Mouse (Mus musculus) heart, embryonic 12.5 days (tissue): ENCODE measurements around the gene Fam129b. TPM values are rescaled to one million over a fixed set of nuclear protein-coding genes. Genes with fewer than 3 reads are reported as not detected.

ENCODE experiments used
- ATAC-seq: fragments of 200-750 bp; cut with Nextera tagmentation; 2 replicates; pipeline ENCODE4 v1.8.0; 2017; ENCODE audit warnings: moderate TSS enrichment, moderate library complexity; ENCODE audit not compliant: insufficient number of reproducible peaks, low FRiP score
- H3K27ac ChIP-seq: fragments of 300-500 bp; sonication (generic); 2 replicates; pipeline ENCODE4 v1.5.1; 2016; ENCODE audit warnings: mild to moderate bottlenecking, moderate library complexity; ENCODE audit not compliant: poor library complexity, severe bottlenecking
- H3K27me3 ChIP-seq: fragments of 300-500 bp; sonication (generic); replicated peaks from 2 replicates; pipeline ENCODE4 v1.6.1; 2016; ENCODE audit warnings: mild to moderate bottlenecking, moderate library complexity
- H3K36me3 ChIP-seq: fragments of 300-500 bp; sonication (generic); 2 replicates; pipeline ENCODE4 v1.6.1; 2016; ENCODE audit warnings: mild to moderate bottlenecking, moderate library complexity
- H3K4me1 ChIP-seq: fragments of 300-500 bp; sonication (generic); replicated peaks from 2 replicates; pipeline ENCODE4 v1.6.1; 2016; ENCODE audit warnings: mild to moderate bottlenecking
- H3K4me2 ChIP-seq: fragments of 300-500 bp; sonication (generic); 2 replicates; pipeline ENCODE4 v1.6.1; 2016; ENCODE audit warnings: mild to moderate bottlenecking, moderate library complexity
- H3K4me3 ChIP-seq: fragments of 300-500 bp; sonication (generic); 2 replicates; pipeline ENCODE4 v1.5.1; 2016; ENCODE audit warnings: mild to moderate bottlenecking
- H3K9ac ChIP-seq: fragments of 300-500 bp; sonication (generic); 2 replicates; pipeline ENCODE4 v1.6.1; 2016; ENCODE audit warnings: mild to moderate bottlenecking, moderate library complexity
- H3K9me3 ChIP-seq: fragments of 300-500 bp; sonication (generic); replicated peaks from 2 replicates; pipeline ENCODE4 v1.6.1; 2016; ENCODE audit warnings: mild to moderate bottlenecking, moderate library complexity
- WGBS: fragments of 180-500 bp; shearing (Covaris S2); methylation state at CpG from one replicate; pipeline ENCODE4 v1.1.7; 2016; 5-methylcytosine and 5-hydroxymethylcytosine counted together
- polyA plus RNA-seq: library from polyadenylated mRNA; unstranded; fragments of >200 nt; fragmentation: Nextera tagmentation; extraction: Ambion mirVana; gene quantifications from 2 replicates; pipeline ENCODE4 v1.2.1, GENCODE M21; 2016

Gene Fam129b
- polyA plus RNA-seq, 1 experiment from 2014 or later, result 62.0 TPM

- Histone ChIP-seq H3K4me3 (peak overlapping the region; percentile 76), H3K9ac (peak overlapping the region; percentile 90), H3K27me3 (no peaks in the 10 kb centered on the region), H3K4me1 (peaks cover 80% of the 10 kb centered on the region), H3K4me2 (peak overlapping the region; percentile 81), H3K9me3 (no peaks in the 10 kb centered on the region), H3K36me3 (no peaks in the 10 kb centered on the region), H3K27ac (peak overlapping the region; percentile 92; the same call in 1 of the 2 replicates)
- WGBS, result 62% methylated on average over 3 of the region's 3 CpGs
- ATAC-seq, result no peak
Observed at GRCm38 (mm10) chr2:32878396-32878795, 2.5 kb downstream of the Fam129b start.

- peak overlapping the region; percentile 95 for H3K27ac ChIP-seq
- WGBS, result 60% methylated on average over 5 of the region's 5 CpGs
- H3K4me3 ChIP-seq, result peak overlapping the region; percentile 76; the same call in 1 of the 2 replicates
- peak overlapping the region; percentile 90; the same call in 1 of the 2 replicates for H3K9ac ChIP-seq
- no peaks in the 10 kb centered on the region for H3K36me3 ChIP-seq
- no peak for ATAC-seq
- H3K4me1 ChIP-seq, result peaks cover 81% of the 10 kb centered on the region
- no peaks in the 10 kb centered on the region for H3K9me3 ChIP-seq
- peak overlapping the region; percentile 81 for H3K4me2 ChIP-seq
- H3K27me3 ChIP-seq, result no peaks in the 10 kb centered on the region
Observed at GRCm38 (mm10) chr2:32879593-32879992, 3.7 kb downstream of the Fam129b start.

DNA sequence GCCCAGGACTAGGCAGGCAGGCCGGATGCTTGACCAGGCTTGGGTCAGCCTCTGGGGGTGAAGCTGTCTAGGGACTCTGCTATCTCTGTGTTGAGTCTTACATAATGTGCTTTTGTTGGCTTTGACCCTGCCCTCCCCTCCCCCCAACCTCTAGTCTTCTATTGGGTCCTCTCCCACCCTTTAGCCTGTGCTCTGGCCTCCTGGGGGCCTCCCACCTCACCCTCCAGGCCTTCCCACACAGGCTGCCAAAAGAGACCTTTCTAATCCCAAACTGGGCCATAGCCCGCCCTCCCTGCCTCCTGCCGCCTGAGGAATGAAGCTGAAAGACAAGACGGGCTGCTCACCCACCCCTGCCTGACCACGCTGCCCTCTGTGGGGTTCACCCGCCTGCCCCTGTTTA is 5.1 kb downstream of the Fam129b start:
- ATAC-seq, result peak; percentile 26; the same call in 1 of the 2 replicates
- Histone ChIP-seq H3K9me3 (no peaks in the 10 kb centered on the region), H3K36me3 (0 out of 2 replicates have a peak, but pooled peaks cover 1% of the 10 kb centered on the region), H3K27me3 (no peaks in the 10 kb centered on the region), H3K27ac (peak overlapping the region; percentile 95), H3K4me3 (no peak overlapping the region), H3K9ac (peak overlapping the region; percentile 51; the same call in 1 of the 2 replicates), H3K4me2 (peak overlapping the region; percentile 81), H3K4me1 (peaks cover 87% of the 10 kb centered on the region)
- 47% methylated on average over 6 of the region's 6 CpGs for WGBS

GRCm38 (mm10) chr2:32881723-32882122 is 5.8 kb downstream of the Fam129b start:
- Histone ChIP-seq H3K27me3 (no peaks in the 10 kb centered on the region), H3K4me3 (no peak overlapping the region), H3K4me2 (peak overlapping the region; percentile 81; the same call in 1 of the 2 replicates), H3K4me1 (peaks cover 91% of the 10 kb centered on the region), H3K9me3 (no peaks in the 10 kb centered on the region), H3K36me3 (0 out of 2 replicates have a peak, but pooled peaks cover 5% of the 10 kb centered on the region), H3K27ac (peak overlapping the region; percentile 95), H3K9ac (peak overlapping the region; percentile 51; the same call in 1 of the 2 replicates)
- peak; percentile 58; the same call in 1 of the 2 replicates for ATAC-seq
- WGBS, result 21% methylated on average over 3 of the region's 3 CpGs

DNA sequence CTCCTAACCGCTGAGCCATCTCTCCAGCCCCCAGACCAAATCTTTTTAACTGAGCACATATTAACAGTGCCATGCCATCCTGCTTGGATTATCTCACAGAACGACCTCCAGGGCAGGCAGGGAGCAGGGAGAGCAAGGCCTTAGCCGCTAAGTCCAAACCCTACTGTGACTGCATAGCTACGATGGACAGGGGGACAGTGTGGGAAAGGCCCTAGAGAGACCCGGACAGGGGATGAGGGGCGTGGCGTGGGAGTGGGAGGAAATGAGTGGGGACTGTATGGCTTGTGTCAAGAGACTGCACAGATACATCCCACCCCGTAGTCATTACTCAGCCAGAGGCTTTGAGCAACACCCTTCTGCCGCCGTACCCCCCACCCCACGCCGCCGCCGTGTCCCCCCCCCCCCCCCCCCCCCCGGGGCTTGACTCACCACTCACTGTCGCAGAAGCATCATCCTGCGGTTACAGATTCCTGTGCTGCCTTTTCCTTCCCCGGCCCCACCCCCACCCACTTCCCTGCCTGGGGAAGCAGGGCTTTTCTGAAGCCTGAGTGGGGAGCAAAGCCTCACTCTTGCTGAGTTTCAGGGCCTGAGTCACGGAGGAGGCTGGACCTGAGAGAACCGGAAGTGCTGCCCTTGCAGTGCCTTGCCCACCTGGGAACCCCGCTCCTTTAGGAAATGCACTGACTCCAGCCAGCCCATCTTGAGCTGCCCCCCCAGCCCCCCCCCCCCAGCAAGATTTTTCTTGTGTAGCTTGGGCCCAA is 6.5 kb downstream of the Fam129b start:
- no peaks in the 10 kb centered on the region for H3K9me3 ChIP-seq
- peak; percentile 49 for ATAC-seq
- WGBS, result 23% methylated on average over 13 of the region's 21 CpGs

DNA sequence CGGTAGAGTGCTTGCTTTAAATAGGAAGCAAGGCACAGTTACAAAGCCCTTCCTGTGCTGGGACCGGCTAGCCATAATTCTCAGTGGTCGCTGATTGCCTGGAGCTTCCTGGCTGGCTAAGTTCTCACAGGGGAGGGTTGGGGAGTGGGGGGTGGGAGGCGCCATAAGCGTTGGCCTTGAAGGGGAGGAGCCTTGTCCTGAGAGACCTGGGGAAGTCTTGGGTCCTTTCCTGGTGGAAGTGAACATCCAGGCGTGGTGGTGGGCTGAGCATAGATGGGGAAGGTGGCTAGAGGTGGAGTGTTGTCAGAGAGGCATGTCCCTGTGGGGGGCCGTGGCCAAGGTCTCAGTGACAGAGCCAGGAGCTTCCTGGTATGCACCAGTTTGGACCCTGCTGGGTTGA is 8.8 kb downstream of the Fam129b start:
- 13% methylated on average over 7 of the region's 7 CpGs for WGBS
- Histone ChIP-seq H3K36me3 (0 out of 2 replicates have a peak, but pooled peaks cover 5% of the 10 kb centered on the region), H3K9me3 (no peaks in the 10 kb centered on the region), H3K4me2 (peak overlapping the region; percentile 17; the same call in 1 of the 2 replicates), H3K4me3 (no peak overlapping the region), H3K4me1 (peaks cover 93% of the 10 kb centered on the region), H3K9ac (0 out of 2 replicates have a peak overlapping the region, but pooled peaks have one; percentile 37), H3K27ac (peak overlapping the region; percentile 95), H3K27me3 (no peaks in the 10 kb centered on the region)
- ATAC-seq, result no peak

More for the DNA sequence above, 6.5 kb downstream of the Fam129b start:
- Histone ChIP-seq H3K4me2 (peak overlapping the region; percentile 57), H3K4me3 (no peak overlapping the region), H3K27ac (peak overlapping the region; percentile 95), H3K9ac (peak overlapping the region; percentile 59), H3K36me3 (0 out of 2 replicates have a peak, but pooled peaks cover 5% of the 10 kb centered on the region), H3K4me1 (peaks cover 94% of the 10 kb centered on the region), H3K27me3 (no peaks in the 10 kb centered on the region)

- Histone ChIP-seq H3K27me3 (no peaks in the 10 kb centered on the region), H3K4me3 (no peak overlapping the region), H3K4me1 (peaks cover 87% of the 10 kb centered on the region), H3K4me2 (peak overlapping the region; percentile 50), H3K9me3 (no peaks in the 10 kb centered on the region), H3K27ac (peak overlapping the region; percentile 96), H3K9ac (peak overlapping the region; percentile 67), H3K36me3 (peaks cover 15% of the 10 kb centered on the region)
- ATAC-seq, result peak; percentile 42; the same call in 1 of the 2 replicates
- WGBS, result 5% methylated on average over 9 of the region's 9 CpGs
Observed at GRCm38 (mm10) chr2:32888029-32888428, 12.1 kb downstream of the Fam129b start.

DNA sequence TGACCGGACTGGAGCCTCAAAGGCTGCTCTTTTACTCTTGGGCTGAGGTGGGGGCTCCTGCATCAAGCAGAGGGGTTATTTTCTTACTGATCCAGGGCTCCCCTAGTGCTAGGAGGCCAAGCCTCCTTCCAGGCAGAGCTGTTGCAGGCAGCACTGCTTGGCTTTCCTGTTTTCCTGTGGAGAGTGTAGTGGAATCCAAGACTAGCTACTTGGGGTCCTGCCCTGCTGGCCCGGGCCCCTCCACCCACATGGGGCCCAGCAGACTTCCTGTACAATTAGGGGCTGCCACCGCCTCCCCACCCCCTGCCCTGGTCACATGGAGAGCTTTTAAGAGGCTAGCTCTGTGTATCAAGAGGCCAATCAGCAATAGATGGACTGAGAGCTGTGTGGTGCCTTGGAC is 12.6 kb downstream of the Fam129b start:
- no peak overlapping the region for H3K4me3 ChIP-seq
- ATAC-seq, result 0 out of 2 replicates have a peak, but pooled peaks have one; percentile 22

DNA sequence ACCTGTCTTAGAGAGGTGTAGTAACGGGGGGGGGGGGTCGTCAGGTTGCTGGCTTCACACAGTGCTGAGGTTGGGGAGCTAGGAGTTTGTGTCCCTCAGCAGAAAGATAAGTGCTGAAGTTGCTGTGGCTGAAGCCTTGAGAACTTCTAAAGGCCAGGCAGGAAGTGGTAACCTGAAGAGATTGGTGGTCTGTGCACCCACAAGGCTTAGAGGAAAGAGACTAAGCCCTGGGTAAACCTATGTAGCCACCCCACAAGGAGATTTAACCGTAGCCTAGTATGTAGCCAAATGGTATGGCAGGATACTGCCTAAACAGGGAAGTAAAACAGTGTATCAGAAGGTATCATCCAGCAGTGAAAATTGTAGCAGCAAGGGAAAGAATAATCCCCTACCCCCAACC is 14.4 kb downstream of the Fam129b start:
- Histone ChIP-seq H3K27me3 (no peaks in the 10 kb centered on the region), H3K36me3 (peaks cover 23% of the 10 kb centered on the region), H3K4me2 (no peak overlapping the region), H3K9ac (no peak overlapping the region), H3K9me3 (no peaks in the 10 kb centered on the region), H3K4me1 (peaks cover 82% of the 10 kb centered on the region), H3K4me3 (no peak overlapping the region), H3K27ac (peak overlapping the region; percentile 96; the same call in 1 of the 2 replicates)
- no peak for ATAC-seq
- 63% methylated on average over 3 of the region's 3 CpGs for WGBS

More for the DNA sequence above, 12.6 kb downstream of the Fam129b start:
- H3K9me3 ChIP-seq, result no peaks in the 10 kb centered on the region
- H3K9ac ChIP-seq, result peak overlapping the region; percentile 67
- H3K4me2 ChIP-seq, result peak overlapping the region; percentile 50
- peaks cover 84% of the 10 kb centered on the region for H3K4me1 ChIP-seq
- H3K27ac ChIP-seq, result peak overlapping the region; percentile 96
- H3K36me3 ChIP-seq, result peaks cover 19% of the 10 kb centered on the region
- 11% methylated on average over 3 of the region's 3 CpGs for WGBS
- H3K27me3 ChIP-seq, result no peaks in the 10 kb centered on the region

DNA sequence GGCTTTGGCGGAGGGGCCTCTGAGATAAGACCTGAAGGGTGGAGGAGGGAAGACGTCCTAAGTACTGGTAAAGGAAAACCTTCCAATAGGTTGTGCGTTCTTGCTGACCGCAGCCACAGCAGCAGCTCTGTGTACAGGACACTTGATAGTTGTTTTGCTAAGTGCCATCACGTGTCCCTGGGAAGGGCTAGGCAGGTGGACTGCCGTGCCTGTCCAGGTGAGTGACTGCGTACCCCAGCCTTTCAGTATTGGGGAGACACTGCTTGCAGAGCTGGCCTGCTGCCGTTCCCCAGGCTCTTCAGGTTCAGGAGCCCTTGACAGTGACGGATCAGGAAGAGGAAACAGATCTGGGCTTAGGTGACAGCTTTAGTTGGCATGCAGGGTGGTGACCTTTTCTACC is 15.4 kb downstream of the Fam129b start:
- H3K27me3 ChIP-seq, result no peaks in the 10 kb centered on the region
- 0 out of 2 replicates have a peak overlapping the region, but pooled peaks have one; percentile 3 for H3K4me2 ChIP-seq
- peak overlapping the region; percentile 36; the same call in 1 of the 2 replicates for H3K9ac ChIP-seq
- no peak overlapping the region for H3K4me3 ChIP-seq
- ATAC-seq, result no peak
- H3K9me3 ChIP-seq, result no peaks in the 10 kb centered on the region
- WGBS, result 34% methylated on average over 9 of the region's 9 CpGs
- no peak overlapping the region for H3K27ac ChIP-seq
- H3K4me1 ChIP-seq, result peaks cover 85% of the 10 kb centered on the region
- H3K36me3 ChIP-seq, result peaks cover 19% of the 10 kb centered on the region

DNA sequence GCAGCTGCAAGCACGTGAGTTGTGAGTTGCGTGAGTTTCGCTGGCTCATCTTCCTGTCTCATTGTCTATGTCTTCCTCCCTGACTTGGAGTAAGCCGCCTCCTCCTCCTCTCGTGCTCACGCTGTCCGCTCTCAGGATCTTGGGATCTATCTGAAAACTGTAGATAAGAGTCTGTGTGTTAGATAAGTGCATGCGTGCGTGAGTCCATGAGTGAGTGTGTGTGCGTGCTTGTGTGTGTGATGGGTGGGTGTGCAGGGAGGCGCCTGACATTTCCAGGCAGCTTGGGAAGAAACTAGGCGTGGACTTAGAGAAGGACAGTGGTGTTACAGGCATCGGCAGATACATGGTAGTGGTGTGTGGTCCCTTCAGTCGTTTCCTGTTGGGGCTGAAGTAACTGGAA is 16.6 kb downstream of the Fam129b start:
- no peaks in the 10 kb centered on the region for H3K27me3 ChIP-seq
- ATAC-seq, result no peak
- H3K9me3 ChIP-seq, result no peaks in the 10 kb centered on the region
- no peak overlapping the region for H3K4me2 ChIP-seq
- no peak overlapping the region for H3K4me3 ChIP-seq
- peaks cover 88% of the 10 kb centered on the region for H3K4me1 ChIP-seq
- H3K9ac ChIP-seq, result no peak overlapping the region
- no peak overlapping the region for H3K27ac ChIP-seq
- 74% methylated on average over 14 of the region's 14 CpGs for WGBS
- H3K36me3 ChIP-seq, result peaks cover 18% of the 10 kb centered on the region
